Mouse (Mus musculus) left cerebral cortex, postnatal 4 days (tissue): Measurements from ENCODE around the gene Top3b. TPM values are rescaled to one million over a fixed set of nuclear protein-coding genes. Genes with fewer than 3 reads are reported as not detected.
"Not testable (repeated sequence)": the region's sequence is repeated elsewhere in the genome, so short reads cannot be mapped to it uniquely, and the experiment has no call there.

Source experiments
- DNase-seq: peaks from one replicate; pipeline ENCODE4 v3.0.0-alpha.2; 2022
- intact Hi-C: fragments of 180-260 bp; cut with DNase I; formaldehyde crosslinking; loops from one replicate; pipeline ENCODE4 v1.15.1; 2025
- total RNA-seq, 2 experiments: library from RNA; stranded (reverse); gene quantifications; 2 replicates each; pipeline ENCODE4 v1.2.3; 2021

Top3b gene
- total RNA-seq = 10 to 100 TPM; 57.1 to 78.2 TPM

DNA sequence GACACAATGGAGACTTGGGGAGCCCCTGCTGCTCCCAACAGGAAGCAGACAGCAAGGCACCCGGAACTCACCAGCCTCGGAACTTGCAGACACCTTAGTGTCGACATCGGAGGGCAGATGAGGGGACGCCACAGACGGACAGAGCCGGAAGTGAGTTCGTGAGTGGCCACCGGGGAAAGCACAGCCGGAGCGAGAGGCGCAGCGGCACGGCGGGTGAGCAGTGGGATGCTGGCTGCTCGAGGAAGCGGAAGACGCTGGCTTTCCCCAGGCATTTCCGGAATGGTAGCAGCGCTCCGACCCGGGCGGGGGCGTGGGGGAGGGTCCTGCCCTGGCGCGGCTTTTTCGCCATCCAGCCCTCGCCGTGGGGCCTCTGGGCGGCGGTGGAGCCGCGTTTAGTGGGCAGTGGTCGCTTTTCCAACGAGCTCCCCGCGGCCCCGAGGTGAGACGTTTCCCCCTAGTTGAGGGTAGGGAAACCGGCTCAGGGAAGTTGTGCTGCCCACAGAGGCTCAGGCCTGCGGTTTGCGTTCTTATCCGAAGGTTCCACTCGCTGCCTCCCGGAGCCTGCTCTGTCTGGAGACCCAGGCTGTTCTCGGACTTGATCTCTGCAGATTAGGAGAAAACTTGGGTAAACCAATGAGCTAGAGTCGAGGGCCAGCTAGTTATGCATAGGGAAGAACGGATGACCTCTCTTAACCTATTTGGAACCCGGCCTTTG is at the start of gene Top3b, which contains the start of gene Vpreb1:
Top3b (plus strand) TSS at position 120 of the 715 bp plus-strand sequence.
Vpreb1 (minus strand) TSS at position 227 of the 715 bp plus-strand sequence.
- intact Hi-C loops = no loop called here

DNA sequence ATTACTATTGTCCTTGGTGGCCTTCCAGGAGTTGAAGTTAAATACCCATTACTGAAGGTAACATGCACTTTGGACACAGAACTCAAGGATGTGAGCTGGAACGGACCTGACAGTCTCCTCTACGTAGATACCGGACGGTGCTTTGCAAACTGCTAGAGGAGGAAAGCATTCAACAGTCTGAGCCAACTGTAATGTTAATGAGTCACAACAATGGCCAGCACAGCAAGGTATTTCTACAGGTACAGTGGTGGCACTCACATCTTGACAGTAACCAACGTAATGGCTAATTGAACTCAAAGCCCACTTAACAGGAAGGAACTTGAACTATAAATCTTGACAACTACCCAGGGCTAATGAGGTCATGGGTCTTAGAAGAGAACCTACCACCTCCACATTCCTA is 45.1 kb upstream of the Top3b start:
- intact Hi-C loops = no loop called here
- DNase-seq = no peak

More for the DNA sequence above, at the start of gene Top3b, which contains the start of gene Vpreb1:
- peak; percentile 91 for DNase-seq

DNA sequence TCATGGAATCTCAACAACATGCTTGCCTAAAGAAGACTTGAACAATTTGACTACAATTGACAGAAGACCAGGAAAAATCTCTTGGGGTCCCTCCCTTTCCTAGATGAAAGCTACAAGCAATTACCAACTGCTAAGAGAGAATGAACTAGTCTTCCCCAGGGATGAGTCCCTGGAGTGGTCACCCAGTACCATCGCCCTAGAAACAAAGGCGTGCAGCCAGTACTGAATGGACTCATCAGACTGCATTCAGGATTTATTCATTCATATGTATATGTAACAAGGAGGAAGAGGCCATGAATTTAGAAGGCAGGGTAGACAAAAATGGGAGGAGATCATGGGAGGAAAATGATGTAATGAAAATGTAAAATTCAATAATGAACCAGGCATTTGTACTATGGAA is 44.3 kb upstream of the Top3b start:
- DNase-seq = no peak
- intact Hi-C loops = no loop called here

DNA sequence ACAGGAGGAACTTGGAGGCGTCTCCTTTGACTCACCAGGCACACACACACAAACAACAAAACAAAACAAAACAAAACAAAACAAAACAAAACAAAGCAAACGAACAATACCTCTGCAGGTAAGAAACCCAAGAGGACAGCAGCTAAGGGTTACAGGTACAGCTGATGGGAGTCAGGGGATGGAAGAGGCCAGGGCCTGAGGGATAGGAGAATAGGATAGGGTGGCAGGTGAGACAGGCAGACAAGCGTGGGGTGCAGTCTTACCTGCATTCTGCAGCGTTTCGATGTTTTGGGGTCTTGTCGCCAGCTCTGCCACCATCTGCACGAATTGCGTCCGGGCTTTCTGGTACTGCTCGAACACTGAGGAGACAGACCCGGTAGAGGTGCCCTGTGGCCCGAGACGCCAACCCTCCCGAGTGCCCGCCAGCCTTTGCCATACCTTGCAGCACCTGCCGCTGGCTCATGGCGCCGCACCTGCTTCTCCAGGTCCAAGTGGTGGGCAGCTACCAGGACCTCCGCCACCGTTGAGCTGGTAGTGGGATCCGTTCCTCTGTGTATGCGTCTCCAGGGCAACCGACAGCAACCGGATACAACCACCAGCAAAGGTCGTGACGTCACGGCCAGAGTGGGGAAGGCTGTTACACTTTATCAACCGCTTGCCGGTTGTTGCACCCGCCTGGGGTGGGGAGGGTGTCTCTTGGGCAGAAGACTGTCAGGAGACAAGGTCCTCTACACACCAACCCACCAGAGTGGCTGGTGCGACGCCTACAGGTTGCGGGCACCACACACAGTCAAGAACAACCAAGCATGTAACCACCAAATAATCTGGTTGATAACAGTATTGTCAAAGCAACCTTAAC is 41.5 kb upstream of the Top3b start, which contains the start of gene Spag6l:
Spag6l (minus strand) TSS at position 700 of the 859 bp plus-strand sequence.
- peak; percentile 41 for DNase-seq
- intact Hi-C loops = no loop called here

DNA sequence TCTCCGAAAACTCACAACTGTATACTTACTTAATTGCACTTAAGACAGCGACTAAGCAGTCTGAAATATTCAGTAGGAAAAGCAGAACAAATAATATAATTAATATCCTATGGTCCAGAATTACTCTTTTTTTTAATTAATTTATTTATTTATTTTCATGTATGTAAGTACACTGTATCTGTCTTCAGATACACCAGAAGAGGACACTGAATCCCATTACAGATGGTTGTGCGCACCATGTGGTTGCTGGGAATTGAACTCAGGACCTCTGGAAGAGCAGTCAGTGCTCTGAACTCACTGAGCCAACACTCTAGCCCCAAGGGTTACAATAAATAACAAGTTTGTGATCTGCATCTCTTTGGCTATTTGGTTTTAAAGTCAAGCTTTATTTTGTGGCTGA is 40.9 kb upstream of the Top3b start:
- DNase-seq = no peak
- intact Hi-C loops = no loop called here

DNA sequence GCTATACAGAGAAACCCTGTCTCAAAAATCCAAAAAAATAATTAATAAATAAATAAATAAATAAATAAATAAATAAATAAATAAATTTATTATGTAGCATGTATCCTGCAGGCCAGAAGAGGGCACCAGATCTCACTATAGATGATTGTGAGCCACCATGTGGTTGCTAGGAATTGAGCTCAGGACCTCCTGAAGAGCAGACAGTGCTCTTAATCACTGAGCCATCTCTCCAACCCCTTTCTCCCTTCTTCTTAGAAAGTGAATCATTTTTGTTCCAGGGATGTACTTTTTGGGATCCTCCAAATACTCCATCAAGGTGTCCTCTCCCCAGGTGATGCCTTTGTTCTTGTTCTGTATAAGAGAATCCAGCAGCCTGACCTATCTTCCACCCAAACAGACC is 21.3 kb upstream of the Top3b start:
- intact Hi-C loops = no loop called here
- no peak for DNase-seq

DNA sequence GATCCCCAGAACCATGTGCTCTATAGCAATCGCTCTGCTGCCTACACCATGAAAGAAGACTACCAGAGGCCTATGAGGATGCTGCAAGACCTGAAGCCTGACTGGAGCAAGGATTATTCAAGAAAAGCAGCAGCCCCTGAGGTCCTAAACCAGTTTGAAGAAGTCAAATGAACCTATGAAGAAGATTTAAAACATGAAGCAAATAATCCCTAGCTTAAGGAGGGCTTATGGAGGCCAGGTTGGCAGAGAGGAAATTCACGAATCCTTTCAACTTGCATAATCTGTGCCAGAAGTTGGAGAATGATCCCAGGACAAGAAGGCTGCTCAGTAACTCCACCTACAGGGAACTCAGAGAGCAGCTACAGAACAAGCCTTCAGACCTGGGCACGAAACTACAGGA is 18.1 kb upstream of the Top3b start:
- no peak for DNase-seq
- intact Hi-C loops = no loop called here

DNA sequence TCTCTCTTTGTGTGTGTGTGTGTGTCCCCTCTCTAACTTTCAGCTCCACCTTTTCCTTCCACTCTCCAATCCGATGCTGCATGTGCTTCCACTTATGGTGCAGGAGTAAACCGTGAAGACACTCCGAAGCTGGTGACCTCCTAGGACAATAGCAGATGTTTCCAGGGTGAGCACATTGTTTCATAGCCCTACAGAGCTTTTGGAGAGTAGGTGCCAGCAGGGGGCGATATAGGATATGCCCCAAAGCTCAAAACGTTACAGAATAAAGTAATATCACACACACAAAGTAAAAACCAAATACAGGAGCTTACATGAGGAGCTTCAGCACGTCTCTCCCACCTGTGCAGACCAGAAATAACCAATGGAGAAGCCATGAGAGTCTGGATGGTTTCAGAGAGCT is 15.7 kb upstream of the Top3b start:
- DNase-seq = peak; percentile 11
- intact Hi-C loops = no loop called here

DNA sequence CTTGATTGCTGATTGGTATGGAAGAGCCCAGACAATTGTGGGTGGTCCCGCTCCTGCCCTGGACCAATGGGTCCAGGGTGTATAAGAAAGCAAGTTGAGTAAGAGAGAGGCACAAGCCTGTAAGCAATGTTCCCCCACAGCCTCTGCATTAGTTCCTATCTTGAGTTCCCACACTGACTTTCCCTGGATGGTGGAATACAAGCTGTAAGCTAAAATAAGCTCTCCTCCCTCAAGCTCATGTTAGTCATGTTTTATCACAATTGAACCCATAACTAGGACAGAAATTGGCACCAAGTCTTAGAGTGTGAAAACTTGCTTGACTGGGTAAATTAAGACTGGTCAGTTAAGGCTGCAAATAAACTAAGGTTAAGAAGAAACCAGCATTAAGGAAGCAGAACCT is 15.0 kb upstream of the Top3b start:
- intact Hi-C loops = no loop called here
- no peak for DNase-seq

DNA sequence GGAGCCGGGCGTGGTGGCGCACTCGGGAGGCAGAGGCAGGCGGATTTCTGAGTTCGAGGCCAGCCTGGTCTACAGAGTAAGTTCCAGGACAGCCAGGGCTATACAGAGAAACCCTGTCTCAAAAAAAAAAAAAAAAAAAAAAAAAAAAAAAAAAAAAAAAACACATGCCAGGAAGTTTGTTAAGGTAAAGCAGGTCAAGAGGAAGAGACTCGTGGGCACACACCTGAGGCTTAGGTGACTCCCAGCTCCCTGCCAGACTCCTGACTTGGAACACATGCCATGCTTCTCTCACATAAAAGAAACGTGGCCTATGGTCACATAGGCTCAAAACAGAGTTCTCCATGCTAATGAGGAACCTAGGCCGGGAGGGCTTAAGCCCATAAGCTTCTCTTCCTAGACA is 14.5 kb upstream of the Top3b start:
- intact Hi-C loops = not testable (repeated sequence)

DNA sequence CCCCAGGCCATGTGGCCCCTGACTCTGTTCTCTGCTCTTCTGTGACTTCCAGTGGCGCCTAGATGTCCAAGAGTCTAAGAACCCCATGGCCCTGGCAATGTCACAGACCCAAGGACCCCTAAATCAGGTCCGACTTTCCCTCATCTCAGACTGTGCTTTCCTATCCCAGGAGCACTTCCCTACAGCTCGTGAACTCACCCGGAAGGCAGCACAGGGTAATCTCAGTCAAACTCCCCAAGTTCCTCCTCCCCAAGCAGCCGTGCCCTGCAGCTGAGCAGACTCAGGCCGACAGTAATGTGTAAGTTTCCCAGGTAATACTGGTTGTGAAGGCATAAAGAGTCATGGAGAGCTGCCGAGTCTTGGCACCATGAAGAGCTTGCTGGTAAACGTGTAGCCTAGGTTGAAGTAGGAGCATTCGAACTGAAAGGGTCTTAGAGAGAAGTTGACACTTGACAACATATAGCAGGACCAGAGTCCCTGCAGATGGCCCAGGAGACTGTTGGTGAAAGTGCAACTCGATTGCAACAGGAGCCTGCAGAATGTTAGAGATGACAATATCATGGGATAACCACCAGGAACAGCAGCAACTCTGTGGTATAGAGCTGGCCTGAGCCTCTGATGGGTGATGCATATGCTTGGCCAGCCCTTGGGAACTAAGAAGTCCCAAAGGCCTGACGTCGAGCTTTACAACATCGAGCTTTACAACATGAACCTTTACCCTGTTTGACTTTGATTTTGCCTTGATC is 13.6 kb upstream of the Top3b start:
- no peak for DNase-seq
- intact Hi-C loops = no loop called here

More for the DNA sequence above, 14.5 kb upstream of the Top3b start:
- DNase-seq = not testable (repeated sequence)

DNA sequence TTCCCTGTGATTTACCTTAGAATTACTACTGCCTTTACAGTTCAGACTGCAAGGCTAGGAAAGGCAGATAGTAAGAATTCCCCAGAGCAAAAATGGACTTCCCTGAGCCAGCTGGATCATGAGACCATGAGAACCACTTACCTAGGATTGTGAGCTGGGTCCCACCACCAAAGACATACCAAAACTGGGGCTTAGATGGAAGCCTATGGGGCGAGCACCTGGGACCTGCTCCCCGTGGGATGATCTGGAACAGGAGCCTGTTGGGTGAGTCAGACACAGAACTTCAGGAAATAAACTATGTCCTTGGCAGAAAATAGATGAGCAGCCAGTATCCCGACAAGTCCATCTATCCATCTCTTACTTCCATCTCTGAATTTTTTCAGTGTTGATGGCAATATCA is 8.2 kb upstream of the Top3b start:
- intact Hi-C loops = no loop called here
- no peak for DNase-seq

DNA sequence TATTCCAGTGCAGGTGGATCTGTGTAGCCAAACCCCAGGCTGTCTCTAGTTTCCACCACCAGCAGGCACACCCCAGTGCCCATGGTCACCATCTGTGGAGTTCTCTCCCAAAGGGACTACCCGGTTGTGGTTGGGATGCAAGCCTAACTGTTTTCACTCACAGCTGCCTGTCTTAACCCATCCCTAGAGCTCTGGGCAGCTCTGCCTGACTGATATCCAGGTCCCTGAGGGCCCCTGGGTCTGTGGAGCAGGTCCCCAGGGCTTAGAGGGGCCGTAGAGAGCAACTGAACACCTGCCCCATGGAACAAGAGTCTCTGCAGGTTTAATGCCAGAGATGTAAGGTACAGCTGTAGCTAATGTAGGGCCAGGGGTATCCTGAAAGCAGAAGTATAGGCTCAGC is 6.6 kb upstream of the Top3b start, which contains the start of gene Igll1:
Igll1 (minus strand) TSS at position 8 of the 400 bp plus-strand sequence.
- intact Hi-C loops = no loop called here
- no peak for DNase-seq

DNA sequence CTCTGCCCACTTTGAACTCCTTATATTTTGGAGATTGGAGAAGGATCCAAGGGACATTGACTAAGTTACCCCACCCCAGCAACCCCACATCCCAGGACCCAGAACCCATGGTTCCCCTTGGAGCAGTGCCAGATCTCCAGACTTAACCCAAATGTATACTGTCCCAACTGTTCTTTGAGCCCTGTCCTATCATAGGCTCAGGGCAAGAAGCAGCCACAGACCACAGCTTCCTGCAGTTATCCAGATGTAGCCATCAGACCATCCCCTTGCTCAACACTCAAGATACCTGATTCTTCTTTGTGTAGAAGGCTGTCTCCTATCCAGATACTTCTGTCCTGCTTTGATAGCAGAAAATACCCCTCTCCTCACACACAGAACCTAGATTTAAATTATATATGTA is 5.3 kb upstream of the Top3b start:
- intact Hi-C loops = no loop called here
- no peak for DNase-seq

DNA sequence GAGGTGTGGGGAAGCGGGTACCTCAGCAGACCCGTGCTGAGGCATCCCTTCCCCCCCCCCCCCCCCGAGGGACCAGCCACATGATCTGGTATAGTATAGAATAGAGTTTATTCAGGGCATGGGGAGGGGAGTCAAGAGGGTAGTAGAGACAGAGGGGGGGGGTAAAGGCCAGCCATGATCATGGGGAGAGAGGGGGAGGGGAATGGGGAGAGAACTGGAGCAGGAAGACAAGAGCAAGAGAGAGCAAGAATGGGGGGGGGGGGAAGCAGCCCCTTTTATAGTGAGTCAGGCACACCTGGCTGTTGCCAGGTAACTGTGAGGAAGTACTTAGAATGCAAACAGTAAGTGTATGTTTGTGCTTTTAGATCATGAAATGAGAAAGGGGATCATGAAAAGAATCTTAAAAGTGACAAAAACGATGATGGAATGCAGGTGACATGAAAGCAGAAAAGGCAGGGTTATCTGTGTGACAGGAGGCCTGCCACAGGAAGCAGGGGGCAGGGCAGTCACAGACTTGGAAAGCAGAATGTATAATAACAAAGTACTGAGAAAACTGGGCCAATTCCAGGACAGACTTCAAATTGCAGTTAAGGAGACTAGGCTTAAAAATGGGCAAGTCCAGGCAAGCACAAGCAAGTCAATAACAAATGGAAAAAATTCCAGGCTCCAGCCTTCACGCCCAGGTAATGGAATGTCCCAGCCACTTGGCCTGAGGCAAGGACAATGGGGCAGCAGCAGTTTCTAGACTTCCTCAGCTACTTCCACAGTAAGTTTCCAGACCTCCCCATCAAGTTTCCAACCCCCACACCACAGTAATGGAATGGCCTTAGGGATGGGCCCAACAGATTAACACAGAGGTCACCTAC is 4.6 kb upstream of the Top3b start:
- intact Hi-C loops = no loop called here
- DNase-seq = no peak

DNA sequence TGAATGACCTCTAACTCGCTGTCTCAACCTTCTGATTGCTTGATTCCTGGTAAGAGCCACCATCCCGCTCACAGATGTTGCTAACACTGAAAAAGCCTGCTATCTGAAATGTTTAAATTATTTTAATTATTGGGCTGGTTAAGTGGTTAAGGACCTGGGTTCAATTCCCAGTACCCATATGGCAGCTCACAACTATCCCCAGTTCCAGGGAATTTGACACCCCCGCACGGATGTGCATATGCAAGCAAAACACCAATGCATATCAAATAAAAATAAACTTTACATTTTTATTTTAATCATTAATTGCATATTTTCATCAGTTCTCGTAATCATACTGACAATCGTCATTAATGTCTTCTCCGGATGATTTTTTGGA is 307 bp upstream of the Top3b start:
- intact Hi-C loops = no loop called here
- no peak for DNase-seq

DNA sequence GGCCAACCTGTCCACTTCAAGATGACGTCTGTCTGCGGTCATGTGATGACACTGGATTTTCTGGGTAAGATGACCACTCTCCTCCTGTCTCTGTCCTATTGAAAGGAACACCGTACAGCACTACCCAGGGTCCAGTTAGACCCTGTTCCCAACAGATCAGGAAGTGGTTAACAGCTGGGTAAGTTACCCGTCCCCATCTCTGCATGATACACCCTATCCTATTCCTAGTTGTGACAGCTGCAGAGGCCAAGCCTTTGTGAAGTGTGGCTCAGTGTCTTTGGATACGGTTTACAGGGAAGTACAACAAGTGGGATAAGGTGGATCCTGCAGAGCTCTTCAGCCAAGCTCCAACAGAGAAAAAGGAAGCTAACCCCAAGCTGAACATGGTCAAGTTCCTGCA is 8.5 kb downstream of the Top3b start:
- intact Hi-C loops = loop anchor here (5.0 kb wide), 1 partner anchor 562 kb away; no protein-coding TSS in a partner anchor

DNA sequence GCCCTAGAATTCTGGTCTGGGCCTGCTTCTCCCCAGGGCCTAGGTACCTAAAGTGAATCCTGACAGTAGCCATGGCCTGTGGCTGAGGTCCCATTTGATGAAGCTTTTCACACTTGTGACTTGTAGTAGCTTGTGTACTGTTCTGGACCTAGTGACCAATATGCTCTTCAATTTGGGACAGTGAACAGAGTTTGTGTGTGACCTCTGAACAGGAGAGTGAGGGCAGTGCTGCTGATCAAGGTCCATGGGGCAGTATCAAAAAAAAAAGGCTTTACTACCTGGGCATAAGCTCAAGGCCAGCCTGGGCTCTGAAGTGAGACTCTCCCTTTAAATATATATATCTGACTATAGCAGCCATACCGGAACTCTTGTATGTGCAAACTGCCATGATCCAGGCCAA is 17.8 kb downstream of the Top3b start:
- DNase-seq = no peak
- intact Hi-C loops = no loop called here

More for the DNA sequence above, 8.5 kb downstream of the Top3b start:
- no peak for DNase-seq

DNA sequence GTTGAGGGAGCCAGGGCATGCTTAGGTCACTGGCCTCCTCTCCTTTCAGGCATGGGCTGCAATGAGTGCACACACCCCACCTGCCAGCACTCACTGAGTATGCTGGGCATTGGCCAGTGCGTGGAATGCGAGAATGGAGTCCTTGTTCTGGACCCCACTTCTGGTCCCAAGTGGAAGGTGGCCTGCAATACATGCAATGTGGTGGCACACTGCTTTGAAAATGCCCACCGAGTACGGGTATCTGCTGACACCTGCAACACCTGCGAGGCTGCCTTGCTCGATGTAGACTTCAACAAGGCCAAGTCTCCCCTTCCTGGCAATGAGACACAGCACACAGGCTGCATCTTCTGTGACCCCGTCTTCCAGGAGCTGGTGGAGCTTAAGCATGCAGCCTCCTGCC is 21.8 kb downstream of the Top3b start:
- intact Hi-C loops = no loop called here
- DNase-seq = no peak

DNA sequence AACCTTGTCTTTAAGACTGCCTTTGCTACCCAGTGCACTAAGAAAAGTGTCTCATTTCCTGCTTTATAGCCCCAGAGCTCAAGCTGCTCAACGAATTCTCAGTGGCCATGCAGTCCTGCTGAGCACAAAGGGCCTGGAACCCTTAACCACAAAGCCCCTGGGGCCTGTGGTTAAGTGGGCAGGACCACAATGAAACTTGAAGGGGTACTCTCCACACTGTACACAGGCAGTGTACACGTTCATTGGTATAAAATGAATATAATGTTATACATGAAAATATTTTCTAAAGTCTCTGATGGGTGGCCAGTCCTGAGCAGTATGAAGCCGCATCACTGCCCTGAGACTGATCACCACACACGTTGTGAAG is 25.5 kb downstream of the Top3b start:
- intact Hi-C loops = no loop called here
- DNase-seq = no peak
